Mouse (Mus musculus) MEL (cell line): ENCODE data around the gene Map4. TPM values are rescaled to one million over a fixed set of nuclear protein-coding genes. Genes with fewer than 3 reads are reported as not detected.
A peak's percentile ranks its signal among the peaks of the same experiment; 100 is the strongest.

Source experiments
- DNase-seq: peaks from one replicate; pipeline ENCODE4 v3.0.0; 2011; ENCODE audit warnings: low read depth, low spot score
- H3K27ac ChIP-seq: 2 replicates; pipeline ENCODE4 v1.5.1; 2012; ENCODE audit warnings: low read depth, mild to moderate bottlenecking, control low read depth, low read length, moderate library complexity; ENCODE audit not compliant: control insufficient read depth
- H3K27me3 ChIP-seq, 2 experiments: fragments of 150-350 bp in 1 of 2; sonication (generic) in 1 of 2; 2 replicates each; pipeline ENCODE4 v1.6.1; 2012; ENCODE audit warnings: low read length in 2 of 2, mild to moderate bottlenecking in 2 of 2, improper control_type of control experiment in 1 of 2, moderate library complexity in 1 of 2; ENCODE audit not compliant: insufficient read depth in 2 of 2, control insufficient read depth in 1 of 2
- H3K36me3 ChIP-seq, 2 experiments: 2 replicates each; pipeline ENCODE4 v1.6.1; 2012 to 2014; ENCODE audit warnings: low read length in 2 of 2, improper control_type of control experiment in 1 of 2, inconsistent platforms in 1 of 2, mild to moderate bottlenecking in 1 of 2; ENCODE audit not compliant: insufficient read depth in 2 of 2, control insufficient read depth in 1 of 2
- H3K4me1 ChIP-seq, 2 experiments: fragments of 150-350 bp in 1 of 2; sonication (generic) in 1 of 2; 2 replicates each; pipeline ENCODE4 v1.6.1; 2012; ENCODE audit warnings: low read length in 2 of 2, improper control_type of control experiment in 1 of 2, mild to moderate bottlenecking in 1 of 2; ENCODE audit not compliant: insufficient read depth in 2 of 2, control insufficient read depth in 1 of 2
- H3K4me3 ChIP-seq, 2 experiments: fragments of 150-350 bp in 1 of 2; sonication (generic) in 1 of 2; 2 replicates each; pipeline ENCODE4 v1.5.1; 2012; ENCODE audit warnings: low read depth in 2 of 2, low read length in 2 of 2, mild to moderate bottlenecking in 2 of 2, moderate library complexity in 2 of 2, control low read depth in 1 of 2, improper control_type of control experiment in 1 of 2; ENCODE audit not compliant: control insufficient read depth in 1 of 2, insufficient read depth in 1 of 2
- H3K79me2 ChIP-seq: 2 replicates; pipeline ENCODE4 v1.6.1; 2012; ENCODE audit warnings: mild to moderate bottlenecking, low read length, moderate library complexity; ENCODE audit not compliant: control insufficient read depth, poor library complexity, insufficient read depth
- H3K9ac ChIP-seq: 2 replicates; pipeline ENCODE4 v1.6.1; 2012; ENCODE audit warnings: low read depth, mild to moderate bottlenecking, control low read depth, low read length, moderate library complexity; ENCODE audit not compliant: control insufficient read depth, poor library complexity, severe bottlenecking
- H3K9me3 ChIP-seq: fragments of 150-350 bp; sonication (generic); replicated peaks from 2 replicates; pipeline ENCODE4 v1.6.1; 2012; ENCODE audit warnings: mild to moderate bottlenecking, low read length, improper control_type of control experiment, moderate library complexity; ENCODE audit not compliant: insufficient read depth
- CHD1 ChIP-seq: IDR thresholded peaks from 2 replicates; pipeline ENCODE4 v1.6.1; 2012; ENCODE audit warnings: low read depth, mild to moderate bottlenecking, inconsistent platforms, low read length, improper control_type of control experiment
- CHD2 ChIP-seq: IDR thresholded peaks from 2 replicates; pipeline ENCODE4 v1.6.1; 2011; ENCODE audit warnings: low read length, improper control_type of control experiment
- EP300 ChIP-seq, 2 experiments: IDR thresholded peaks; 2 replicates each; pipeline ENCODE4 v1.6.1; 2011; ENCODE audit warnings: improper control_type of control experiment in 2 of 2, low read length in 2 of 2, low read depth in 1 of 2, mild to moderate bottlenecking in 1 of 2
- GATA1 ChIP-seq: IDR thresholded peaks from 2 replicates; pipeline ENCODE4 v1.6.1; 2011; ENCODE audit warnings: low read depth, low read length, improper control_type of control experiment
- KAT2A ChIP-seq: conservative IDR thresholded peaks from 2 replicates; pipeline ENCODE4 v1.6.1; 2012; ENCODE audit warnings: low read depth, low read length, improper control_type of control experiment, inconsistent platforms
- MAFK ChIP-seq: IDR thresholded peaks from 2 replicates; pipeline ENCODE4 v1.6.1; 2011; ENCODE audit warnings: low read depth, mild to moderate bottlenecking, low read length, improper control_type of control experiment, borderline replicate concordance
- MAX ChIP-seq: IDR thresholded peaks from 2 replicates; pipeline ENCODE4 v1.6.1; 2011; ENCODE audit warnings: low read length, improper control_type of control experiment
- MAZ ChIP-seq: IDR thresholded peaks from 2 replicates; pipeline ENCODE4 v1.6.1; 2012; ENCODE audit warnings: low read depth, mild to moderate bottlenecking, inconsistent platforms, low read length, improper control_type of control experiment
- MEF2A ChIP-seq: IDR thresholded peaks from 2 replicates; pipeline ENCODE4 v1.6.1; 2014; ENCODE audit warnings: low read depth, mild to moderate bottlenecking, inconsistent platforms, low read length, improper control_type of control experiment; ENCODE audit not compliant: poor library complexity, insufficient replicate concordance, severe bottlenecking; ENCODE audit errors: extremely low read depth
- MXI1 ChIP-seq: IDR thresholded peaks from 2 replicates; pipeline ENCODE4 v1.6.1; 2011; ENCODE audit warnings: mild to moderate bottlenecking, low read depth, low read length, improper control_type of control experiment
- MYB ChIP-seq: IDR thresholded peaks from 2 replicates; pipeline ENCODE4 v1.6.1; 2011; ENCODE audit warnings: mild to moderate bottlenecking, low read depth, low read length, improper control_type of control experiment
- MYC ChIP-seq: IDR thresholded peaks from 2 replicates; pipeline ENCODE4 v1.6.1; 2011; ENCODE audit warnings: low read depth, mild to moderate bottlenecking, low read length, improper control_type of control experiment, moderate library complexity
- POLR2A ChIP-seq, 2 experiments: IDR thresholded peaks; 2 replicates each; pipeline ENCODE4 v1.6.1; 2011 to 2012; ENCODE audit warnings: low read length in 2 of 2, mild to moderate bottlenecking in 2 of 2, control low read depth in 1 of 2, improper control_type of control experiment in 1 of 2, low read depth in 1 of 2, moderate library complexity in 1 of 2; ENCODE audit not compliant: control insufficient read depth in 1 of 2, insufficient read depth in 1 of 2, poor library complexity in 1 of 2
- POLR2AphosphoS2 ChIP-seq: IDR thresholded peaks from 2 replicates; pipeline ENCODE4 v1.6.1; 2011; ENCODE audit warnings: low read length, improper control_type of control experiment
- RAD21 ChIP-seq: IDR thresholded peaks from 2 replicates; pipeline ENCODE4 v1.6.1; 2011; ENCODE audit warnings: mild to moderate bottlenecking, low read depth, low read length, improper control_type of control experiment
- RCOR1 ChIP-seq: IDR thresholded peaks from 2 replicates; pipeline ENCODE4 v1.6.1; 2012; ENCODE audit warnings: low read depth, mild to moderate bottlenecking, inconsistent platforms, low read length, improper control_type of control experiment
- TCF12 ChIP-seq: IDR thresholded peaks from 2 replicates; pipeline ENCODE4 v1.6.1; 2014; ENCODE audit warnings: low read depth, mild to moderate bottlenecking, inconsistent platforms, low read length, improper control_type of control experiment, moderate library complexity
- USF1 ChIP-seq: IDR thresholded peaks from 2 replicates; pipeline ENCODE4 v1.6.1; 2014; ENCODE audit warnings: low read depth, mild to moderate bottlenecking, inconsistent platforms, low read length, improper control_type of control experiment, moderate library complexity
- USF2 ChIP-seq, 2 experiments: IDR thresholded peaks; 2 replicates each; pipeline ENCODE4 v1.6.1; 2011 to 2012; ENCODE audit warnings: improper control_type of control experiment in 2 of 2, low read length in 2 of 2, borderline replicate concordance in 1 of 2, inconsistent platforms in 1 of 2, low read depth in 1 of 2, mild to moderate bottlenecking in 1 of 2; ENCODE audit not compliant: insufficient read depth in 1 of 2
- ZC3H11A ChIP-seq: IDR thresholded peaks from 2 replicates; pipeline ENCODE4 v1.6.1; 2012; ENCODE audit warnings: low read depth, mild to moderate bottlenecking, inconsistent platforms, low read length, improper control_type of control experiment
- ZKSCAN1 ChIP-seq: IDR thresholded peaks from 2 replicates; pipeline ENCODE4 v1.6.1; 2012; ENCODE audit warnings: low read depth, mild to moderate bottlenecking, inconsistent platforms, low read length, improper control_type of control experiment, moderate library complexity
- ZMIZ1 ChIP-seq: IDR thresholded peaks from 2 replicates; pipeline ENCODE4 v1.6.1; 2012; ENCODE audit warnings: low read depth, mild to moderate bottlenecking, inconsistent platforms, low read length, improper control_type of control experiment, moderate library complexity
- ZNF384 ChIP-seq: IDR thresholded peaks from 2 replicates; pipeline ENCODE4 v1.6.1; 2012; ENCODE audit warnings: low read depth, mild to moderate bottlenecking, inconsistent platforms, low read length, improper control_type of control experiment
- polyA plus RNA-seq, 2 experiments: library from polyadenylated mRNA; stranded (reverse) in 1 of 2; unstranded in 1 of 2; fragments of >175 nt in 1 of 2; fragments of >200 nt in 1 of 2; gene quantifications; 2 replicates each; pipeline versions ENCODE4 v1.2.1 to v1.2.4; 2012; ENCODE audit warnings: low replicate concordance in 2 of 2, low read depth in 1 of 2; ENCODE audit not compliant: insufficient read length in 2 of 2, insufficient read depth in 1 of 2, missing spikeins in 1 of 2
- total RNA-seq: library from RNA; depleted of rRNA; stranded (reverse); fragments of 300-350 nt; gene quantifications from 2 replicates; pipeline ENCODE4 v1.2.3, GENCODE M21; 2012

Gene Map4
- total and polyA plus RNA-seq, 3 experiments, result 14.5 to 47.8 TPM; not detected in 1

- H3K9me3 ChIP-seq, result no peaks in the 10 kb centered on the region
- no peaks in the 10 kb centered on the region; the same call in 1 of the 2 replicates for H3K79me2 ChIP-seq
- H3K4me1 ChIP-seq, result peaks cover 15 to 19% of the 10 kb centered on the region in 2 experiments
- no peak for TF ChIP-seq USF1
- TF ChIP-seq TCF12, result no peak
- TF ChIP-seq KAT2A, result no peak
- no peak for TF ChIP-seq MEF2A
- TF ChIP-seq POLR2AphosphoS2, result no peak
- no peak for TF ChIP-seq ZNF384
- TF ChIP-seq USF2 (IDR thresholded peaks at IDR 0.05; ENCODE audit: borderline replicate concordance in 1 of 2, insufficient read depth in 1 of 2, low read depth in 1 of 2, low read length in 2 of 2), result no peak
- TF ChIP-seq MAFK, result no peak
- TF ChIP-seq MAZ, result no peak
- no peak for TF ChIP-seq CHD2
- no peak for TF ChIP-seq ZC3H11A
- no peak for TF ChIP-seq GATA1
- no peak for TF ChIP-seq MYB
- TF ChIP-seq RCOR1, result no peak
- no peak for TF ChIP-seq RAD21
- no peak for TF ChIP-seq ZMIZ1
- TF ChIP-seq POLR2A (IDR thresholded peaks at IDR 0.05; ENCODE audit: control insufficient read depth in 1 of 2, insufficient read depth in 1 of 2, low read depth in 1 of 2, low read length in 2 of 2, poor library complexity in 1 of 2), result no peak
- no peak for TF ChIP-seq MXI1
- no peak for TF ChIP-seq MAX
- H3K27ac ChIP-seq, result 0 out of 2 replicates have a peak overlapping the region, but pooled peaks have one; percentile 24
- no peak for DNase-seq
- H3K36me3 ChIP-seq, result peaks cover 0 to 21% of the 10 kb centered on the region in 2 experiments; a peak in 2 of 4 replicates
- no peaks in the 10 kb centered on the region for H3K27me3 ChIP-seq
- H3K4me3 ChIP-seq, result no peak overlapping the region
- H3K9ac ChIP-seq, result no peak overlapping the region
Measured at GRCm38 (mm10) chr9:109959456-109960150, 28.3 kb downstream of the Map4 start.

GRCm38 (mm10) chr9:109960593-109960992 lies 29.3 kb downstream of the Map4 start:
- Histone ChIP-seq H3K79me2 (no peaks in the 10 kb centered on the region), H3K36me3 (peaks cover 0 to 21% of the 10 kb centered on the region in 2 experiments; a peak in 2 of 4 replicates), H3K9ac (no peak overlapping the region), H3K4me1 (peaks cover 15 to 19% of the 10 kb centered on the region in 2 experiments), H3K9me3 (no peaks in the 10 kb centered on the region), H3K27ac (no peak overlapping the region), H3K27me3 (no peaks in the 10 kb centered on the region), H3K4me3 (no peak overlapping the region)
- no peak for TF ChIP-seq CHD1
- TF ChIP-seq RAD21, result no peak
- no peak for TF ChIP-seq MYC
- TF ChIP-seq ZKSCAN1, result no peak
- no peak for TF ChIP-seq MAX
- no peak for TF ChIP-seq MEF2A
- peak in 1 of 2 experiments; percentile 24; a peak in 1 of 4 replicates for TF ChIP-seq EP300 (IDR thresholded peaks at IDR 0.05; ENCODE audit: low read depth in 1 of 2, low read length in 2 of 2)
- no peak for DNase-seq
